8 mouse cellular contexts compared by ENCODE assay signal in genomic region chr15:103308056-103308875, GRCm38 (mm10). TPM values are rescaled to one million over a fixed set of nuclear protein-coding genes. Genes with fewer than 3 reads are reported as not detected.
DNase-seq lines count a peak whose midpoint lies in the region; ATAC-seq and TF ChIP-seq lines count a peak whose summit lies in the region.

No protein-coding gene starts in this region.

- ATAC-seq in heart, embryonic 16.5 days (replicated peaks; ENCODE audit: extremely low read depth, insufficient read depth, low FRiP score) = no peak
- ATAC-seq in limb, embryonic 12.5 days (ENCODE audit: insufficient number of reproducible peaks, insufficient read depth, low FRiP score, low TSS enrichment, low read depth) = no peak
- no peak for ATAC-seq in midbrain, postnatal 0 days (ENCODE audit: low FRiP score)
- ATAC-seq in inflammation-experienced regulatory T-cells, adult 6 months = no peak

- H3K9me3 ChIP-seq in heart, embryonic 16.5 days (replicated peaks; ENCODE audit: control insufficient read depth, low read length) = no peaks in the 10 kb centered on the region
- no peaks in the 10 kb centered on the region for H3K9me3 ChIP-seq in limb, embryonic 12.5 days
- H3K9me3 ChIP-seq in midbrain, postnatal 0 days (ENCODE audit: low read length) = no peaks in the 10 kb centered on the region

- H3K36me3 ChIP-seq in heart, embryonic 16.5 days (ENCODE audit: control insufficient read depth, insufficient read depth) = no peaks in the 10 kb centered on the region
- H3K36me3 ChIP-seq in limb, embryonic 12.5 days = no peaks in the 10 kb centered on the region
- no peaks in the 10 kb centered on the region for H3K36me3 ChIP-seq in midbrain, postnatal 0 days (ENCODE audit: insufficient read depth, low read length)

- 37% methylated on average over 28 of the region's 28 CpGs for WGBS in heart, embryonic 16.5 days
- 47% methylated on average over 28 of the region's 28 CpGs for WGBS in limb, embryonic 12.5 days
- WGBS in midbrain, postnatal 0 days = 48% methylated on average over 28 of the region's 28 CpGs

- 0 out of 2 replicates have a peak overlapping the region, but pooled peaks have one; percentile 0 for H3K4me3 ChIP-seq in heart, embryonic 16.5 days (ENCODE audit: low read length)
- H3K4me3 ChIP-seq in limb, embryonic 12.5 days (replicated peaks) = 0 out of 2 replicates have a peak overlapping the region, but pooled peaks have one; percentile 18
- H3K4me3 ChIP-seq in midbrain, postnatal 0 days (ENCODE audit: low read depth, low read length) = no peak overlapping the region

- H3K9ac ChIP-seq in heart, embryonic 16.5 days (ENCODE audit: low read length) = peak overlapping the region; percentile 3; the same call in 1 of the 2 replicates
- H3K9ac ChIP-seq in limb, embryonic 12.5 days (replicated peaks) = peak overlapping the region; percentile 50; the same call in 1 of the 2 replicates
- H3K9ac ChIP-seq in midbrain, postnatal 0 days (replicated peaks; ENCODE audit: low read length, poor library complexity, severe bottlenecking) = no peak overlapping the region

- no peaks in the 10 kb centered on the region for H3K27me3 ChIP-seq in heart, embryonic 16.5 days (ENCODE audit: control insufficient read depth, insufficient read depth, low read length)
- H3K27me3 ChIP-seq in limb, embryonic 12.5 days = peaks cover 9% of the 10 kb centered on the region; the same call in 1 of the 2 replicates
- H3K27me3 ChIP-seq in midbrain, postnatal 0 days (ENCODE audit: insufficient read depth, low read length) = no peaks in the 10 kb centered on the region

- peak; percentile 40 for TF ChIP-seq CTCF in midbrain, postnatal 0 days (IDR thresholded peaks at IDR 0.05)

- no peak overlapping the region for H3K27ac ChIP-seq in heart, embryonic 16.5 days (ENCODE audit: low read length)
- H3K27ac ChIP-seq in limb, embryonic 12.5 days = no peak overlapping the region
- H3K27ac ChIP-seq in midbrain, postnatal 0 days (ENCODE audit: low read depth, low read length) = no peak overlapping the region

- peak overlapping the region; percentile 41; the same call in 1 of the 2 replicates for H3K4me2 ChIP-seq in heart, embryonic 16.5 days (ENCODE audit: low read depth, low read length)
- peak overlapping the region; percentile 38 for H3K4me2 ChIP-seq in limb, embryonic 12.5 days
- H3K4me2 ChIP-seq in midbrain, postnatal 0 days (ENCODE audit: low read depth, low read length, poor library complexity, severe bottlenecking) = no peak overlapping the region

- peaks cover 19% of the 10 kb centered on the region for H3K4me1 ChIP-seq in heart, embryonic 16.5 days (ENCODE audit: control insufficient read depth, insufficient read depth, low read length)
- H3K4me1 ChIP-seq in limb, embryonic 12.5 days (replicated peaks) = peaks cover 43% of the 10 kb centered on the region
- H3K4me1 ChIP-seq in midbrain, postnatal 0 days (ENCODE audit: insufficient read depth, low read length) = peaks cover 17% of the 10 kb centered on the region

- peak; percentile 47 for DNase-seq in testis, postnatal 10 days (ENCODE audit: low spot score)
- DNase-seq in testis, postnatal 14 days (ENCODE audit: low spot score) = no peak
- no peak for DNase-seq in midbrain, postnatal 0 days (ENCODE audit: low spot score)
- no peak for DNase-seq in MN1 (ENCODE audit: low spot score)
- no peak for DNase-seq in left cerebral cortex, postnatal 10 days (ENCODE audit: extremely low spot score in 1 of 2, low spot score in 2 of 2)

- intact Hi-C loops in left cerebral cortex, postnatal 10 days (cut with DNase I) = no loop called here

RNA-seq across cellular contexts. Expression of gene Gpr84, which starts 2.1 kb away (rescaled TPM):
- polyA plus RNA-seq in heart, embryonic 16.5 days (2015; fragmentation: Nextera tagmentation; extraction: Ambion mirVana) = 0.19 TPM in 1 of 2 replicates, not detected in the other
- 0.31 and 0.44 TPM in 2 replicates for polyA plus RNA-seq in limb, embryonic 12.5 days (2016; fragmentation: Nextera tagmentation; extraction: Ambion mirVana)
- 0.27 TPM in 1 of 2 replicates, not detected in the other for total RNA-seq in midbrain, postnatal 0 days (2014; rRNA removed)
- 0.29 and 0.37 TPM in 2 replicates for polyA plus RNA-seq in midbrain, postnatal 0 days (2015; fragmentation: Nextera tagmentation; extraction: Ambion mirVana)
- not detected for polyA plus RNA-seq in inflammation-experienced regulatory T-cells, adult 6 months (2017; shearing (Covaris generic))
- under 1 TPM; 0.67 to 0.97 TPM for total RNA-seq in left cerebral cortex, postnatal 10 days (2021)

RNA-seq across cellular contexts. Expression of gene Zfp385a, which starts 31.6 kb away (rescaled TPM):
- 6.5 and 7.5 TPM in 2 replicates for polyA plus RNA-seq in heart, embryonic 16.5 days (2015; fragmentation: Nextera tagmentation; extraction: Ambion mirVana)
- 11.2 and 13.3 TPM in 2 replicates for polyA plus RNA-seq in limb, embryonic 12.5 days (2016; fragmentation: Nextera tagmentation; extraction: Ambion mirVana)
- 22.0 and 26.5 TPM in 2 replicates for total RNA-seq in midbrain, postnatal 0 days (2014; rRNA removed)
- polyA plus RNA-seq in midbrain, postnatal 0 days (2015; fragmentation: Nextera tagmentation; extraction: Ambion mirVana) = 26.9 and 28.8 TPM in 2 replicates
- not detected for polyA plus RNA-seq in inflammation-experienced regulatory T-cells, adult 6 months (2017; shearing (Covaris generic))
- 10 to 100 TPM; 47.5 to 51.2 TPM for total RNA-seq in left cerebral cortex, postnatal 10 days (2021)

RNA-seq across cellular contexts. Expression of gene Copz1, which starts 35.8 kb away (rescaled TPM):
- 155 and 161 TPM in 2 replicates for polyA plus RNA-seq in heart, embryonic 16.5 days (2015; fragmentation: Nextera tagmentation; extraction: Ambion mirVana)
- 252 and 259 TPM in 2 replicates for polyA plus RNA-seq in limb, embryonic 12.5 days (2016; fragmentation: Nextera tagmentation; extraction: Ambion mirVana)
- 127 and 151 TPM in 2 replicates for total RNA-seq in midbrain, postnatal 0 days (2014; rRNA removed)
- polyA plus RNA-seq in midbrain, postnatal 0 days (2015; fragmentation: Nextera tagmentation; extraction: Ambion mirVana) = 178 and 184 TPM in 2 replicates
- polyA plus RNA-seq in inflammation-experienced regulatory T-cells, adult 6 months (2017; shearing (Covaris generic)) = 100 to 1,000 TPM; 216 to 248 (median 223) TPM
- total RNA-seq in left cerebral cortex, postnatal 10 days (2021) = 100 to 1,000 TPM; 111 TPM

RNA-seq across cellular contexts. Expression of gene Nfe2, which starts 50.1 kb away (rescaled TPM):
- 3.3 and 3.9 TPM in 2 replicates for polyA plus RNA-seq in heart, embryonic 16.5 days (2015; fragmentation: Nextera tagmentation; extraction: Ambion mirVana)
- polyA plus RNA-seq in limb, embryonic 12.5 days (2016; fragmentation: Nextera tagmentation; extraction: Ambion mirVana) = 4.6 and 4.7 TPM in 2 replicates
- total RNA-seq in midbrain, postnatal 0 days (2014; rRNA removed) = 0.99 and 3.2 TPM in 2 replicates
- 0.26 and 0.32 TPM in 2 replicates for polyA plus RNA-seq in midbrain, postnatal 0 days (2015; fragmentation: Nextera tagmentation; extraction: Ambion mirVana)
- 1 to 10 TPM in 2 of 3 experiments, under 1 TPM in 1; 0.96 to 1.3 (median 1.1) TPM for polyA plus RNA-seq in inflammation-experienced regulatory T-cells, adult 6 months (2017; shearing (Covaris generic))
- total RNA-seq in left cerebral cortex, postnatal 10 days (2021) = not detected

RNA-seq across cellular contexts. Expression of gene Itga5, which starts 58.3 kb away (rescaled TPM):
- 64.0 and 72.7 TPM in 2 replicates for polyA plus RNA-seq in heart, embryonic 16.5 days (2015; fragmentation: Nextera tagmentation; extraction: Ambion mirVana)
- 45.1 and 50.5 TPM in 2 replicates for polyA plus RNA-seq in limb, embryonic 12.5 days (2016; fragmentation: Nextera tagmentation; extraction: Ambion mirVana)
- total RNA-seq in midbrain, postnatal 0 days (2014; rRNA removed) = 4.8 and 6.8 TPM in 2 replicates
- 3.8 TPM in 2 replicates for polyA plus RNA-seq in midbrain, postnatal 0 days (2015; fragmentation: Nextera tagmentation; extraction: Ambion mirVana)
- polyA plus RNA-seq in inflammation-experienced regulatory T-cells, adult 6 months (2017; shearing (Covaris generic)) = 1 to 10 TPM in 2 of 3 experiments, under 1 TPM in 1; 0.74 to 1.8 (median 1.5) TPM
- total RNA-seq in left cerebral cortex, postnatal 10 days (2021) = 1 to 10 TPM; 6.0 to 6.6 TPM
